Mouse (Mus musculus) olfactory bulb, adult 2 months (tissue): ENCODE measurements around the gene Sft2d2.

Experiments
- CTCF ChIP-seq: fragments of 200-500 bp; IDR thresholded peaks from 2 replicates; pipeline ENCODE4 v1.5.1; 2012; ENCODE audit warnings: low read depth, mild to moderate bottlenecking, low read length, moderate library complexity; ENCODE audit not compliant: insufficient read depth
- POLR2A ChIP-seq: fragments of 200-500 bp; IDR thresholded peaks from 2 replicates; pipeline ENCODE4 v1.6.1; 2012; ENCODE audit warnings: mild to moderate bottlenecking, low read depth, low read length, moderate library complexity; ENCODE audit not compliant: insufficient read depth

- TF ChIP-seq CTCF (no peak), POLR2A (no peak)
Measured at GRCm38 (mm10) chr1:165160723-165161405, 33.4 kb downstream of the Sft2d2 start, which contains the start of gene Tbx19.
